Mouse (Mus musculus): Measurements from ENCODE around the gene C1ql4. TPM values are rescaled to one million over a fixed set of nuclear protein-coding genes. Genes with fewer than 3 reads are reported as not detected.
"Not testable (repeated sequence)": the region's sequence is repeated elsewhere in the genome, so short reads cannot be mapped to it uniquely, and the experiment has no call there.

The C1ql4 gene
- polyA plus RNA-seq, 1 experiment from 2014 or later, result 0.42 TPM

DNA sequence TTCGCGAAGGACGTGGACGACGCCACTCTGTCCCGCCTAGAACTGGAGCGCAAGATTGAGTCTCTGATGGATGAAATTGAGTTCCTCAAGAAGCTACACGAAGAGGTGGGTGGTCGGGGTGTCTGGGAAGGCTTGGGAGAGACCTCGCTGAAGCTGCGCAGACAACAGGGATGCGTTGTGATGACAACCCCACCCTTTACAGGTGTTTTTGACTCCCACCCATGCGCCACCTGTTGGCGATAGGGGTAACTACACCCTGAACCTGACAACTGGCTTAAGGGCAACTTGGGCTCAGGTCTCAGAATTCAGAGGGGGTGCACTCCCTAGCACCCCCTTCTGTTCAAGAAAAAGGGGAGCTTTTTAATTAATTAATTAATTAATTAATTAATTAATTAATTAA is 31.3 kb downstream of the C1ql4 start:
- no peaks in the 10 kb centered on the region for H3K36me3 ChIP-seq
- no peak overlapping the region for H3K9ac ChIP-seq
- peaks cover 21% of the 10 kb centered on the region for H3K4me1 ChIP-seq
- peak overlapping the region; percentile 65 for H3K4me2 ChIP-seq (replicated peaks)
- no peak for ATAC-seq (ENCODE audit: insufficient number of reproducible peaks, insufficient read depth, low FRiP score, low TSS enrichment)
- no peaks in the 10 kb centered on the region for H3K9me3 ChIP-seq
- H3K27me3 ChIP-seq, result peaks cover 76% of the 10 kb centered on the region
- no peak overlapping the region for H3K27ac ChIP-seq
- peak overlapping the region; percentile 38; the same call in 1 of the 2 replicates for H3K4me3 ChIP-seq
- 6% methylated on average over 14 of the region's 14 CpGs for WGBS

DNA sequence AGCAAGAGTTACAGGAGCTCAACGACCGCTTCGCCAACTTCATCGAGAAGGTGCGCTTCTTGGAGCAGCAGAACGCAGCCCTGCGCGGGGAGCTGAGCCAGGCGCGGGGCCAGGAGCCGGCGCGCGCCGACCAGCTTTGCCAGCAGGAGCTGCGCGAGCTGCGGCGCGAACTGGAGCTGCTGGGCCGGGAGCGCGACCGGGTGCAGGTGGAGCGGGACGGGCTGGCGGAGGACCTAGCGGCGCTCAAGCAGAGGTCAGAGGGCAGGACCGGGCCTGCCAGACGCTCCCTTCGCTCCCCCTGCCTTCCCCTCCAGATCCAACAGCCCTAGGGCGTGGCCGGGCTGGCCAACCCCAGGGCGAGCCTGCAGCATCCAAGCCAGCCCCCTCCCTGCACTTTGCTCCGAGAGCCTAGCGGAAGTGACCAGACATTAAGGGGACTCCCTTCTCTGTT is 32.1 kb downstream of the C1ql4 start:
- Histone ChIP-seq H3K36me3 (no peaks in the 10 kb centered on the region), H3K9ac (peak overlapping the region; percentile 45), H3K27ac (no peak overlapping the region), H3K27me3 (peaks cover 77% of the 10 kb centered on the region), H3K4me1 (peaks cover 21% of the 10 kb centered on the region), H3K9me3 (no peaks in the 10 kb centered on the region), H3K4me3 (peak overlapping the region; percentile 38), H3K4me2 (replicated peaks) (peak overlapping the region; percentile 65)
- ATAC-seq (ENCODE audit: insufficient number of reproducible peaks, insufficient read depth, low FRiP score, low TSS enrichment), result no peak
- WGBS, result under 1% methylated on average over 37 of the region's 37 CpGs

DNA sequence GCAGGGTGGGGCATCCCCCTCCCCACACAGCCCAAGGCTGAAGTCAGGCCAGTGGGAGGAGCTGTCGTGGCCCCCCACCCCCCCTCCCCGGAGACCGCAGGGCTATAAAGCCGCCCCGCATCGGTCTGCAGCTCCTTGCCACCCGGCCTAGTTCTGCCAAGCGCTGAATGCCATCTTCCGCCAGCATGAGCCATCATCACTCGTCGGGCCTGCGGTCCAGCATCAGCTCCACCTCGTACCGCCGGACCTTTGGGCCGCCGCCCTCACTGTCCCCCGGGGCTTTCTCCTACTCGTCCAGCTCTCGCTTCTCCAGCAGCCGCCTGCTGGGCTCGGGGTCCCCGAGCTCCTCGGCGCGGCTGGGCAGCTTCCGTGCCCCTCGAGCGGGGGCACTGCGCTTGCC is 32.6 kb downstream of the C1ql4 start, which contains the start of gene Prph:
Gene Prph, plus strand, starts transcription at position 135 of the 400 bp plus-strand sequence.
- Histone ChIP-seq H3K36me3 (no peaks in the 10 kb centered on the region), H3K9ac (peak within 1 kb of the TSS; percentile 45), H3K27me3 (peaks cover 80% of the 10 kb centered on the region), H3K27ac (no peak within 1 kb of the TSS), H3K4me1 (peaks cover 21% of the 10 kb centered on the region), H3K4me2 (replicated peaks) (peak within 1 kb of the TSS; percentile 65), H3K4me3 (peak within 1 kb of the TSS; percentile 38), H3K9me3 (no peaks in the 10 kb centered on the region)
- 3% methylated on average over 30 of the region's 30 CpGs for WGBS
- no peak for ATAC-seq (ENCODE audit: insufficient number of reproducible peaks, insufficient read depth, low FRiP score, low TSS enrichment)

DNA sequence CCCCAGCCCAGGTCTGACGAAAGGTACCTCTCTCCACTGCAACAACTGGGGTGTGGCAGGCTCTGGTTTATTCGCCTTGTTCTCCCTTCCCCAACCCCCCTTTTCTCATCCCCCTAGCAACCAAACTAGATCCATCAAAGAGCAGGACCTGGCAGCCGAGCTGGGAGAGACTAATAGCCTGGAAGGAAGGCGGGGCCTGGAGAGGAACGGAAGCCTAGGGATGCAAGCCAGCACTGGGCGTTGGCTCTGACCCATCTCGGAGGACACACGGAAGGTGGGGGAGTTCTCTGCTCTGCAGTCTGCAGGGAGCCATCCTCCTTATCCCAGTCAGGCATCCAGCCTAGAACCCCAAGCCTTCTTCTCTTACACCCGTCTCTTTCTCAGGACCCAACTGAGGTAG is 34.2 kb downstream of the C1ql4 start:
- H3K27me3 ChIP-seq, result peaks cover 65% of the 10 kb centered on the region
- 12% methylated on average over 9 of the region's 9 CpGs for WGBS
- H3K9ac ChIP-seq, result no peak overlapping the region
- no peaks in the 10 kb centered on the region for H3K9me3 ChIP-seq
- no peak for ATAC-seq (ENCODE audit: insufficient number of reproducible peaks, insufficient read depth, low FRiP score, low TSS enrichment)
- H3K4me2 ChIP-seq (replicated peaks), result no peak overlapping the region
- H3K27ac ChIP-seq, result no peak overlapping the region
- H3K36me3 ChIP-seq, result no peaks in the 10 kb centered on the region
- H3K4me1 ChIP-seq, result peaks cover 21% of the 10 kb centered on the region
- H3K4me3 ChIP-seq, result no peak overlapping the region

DNA sequence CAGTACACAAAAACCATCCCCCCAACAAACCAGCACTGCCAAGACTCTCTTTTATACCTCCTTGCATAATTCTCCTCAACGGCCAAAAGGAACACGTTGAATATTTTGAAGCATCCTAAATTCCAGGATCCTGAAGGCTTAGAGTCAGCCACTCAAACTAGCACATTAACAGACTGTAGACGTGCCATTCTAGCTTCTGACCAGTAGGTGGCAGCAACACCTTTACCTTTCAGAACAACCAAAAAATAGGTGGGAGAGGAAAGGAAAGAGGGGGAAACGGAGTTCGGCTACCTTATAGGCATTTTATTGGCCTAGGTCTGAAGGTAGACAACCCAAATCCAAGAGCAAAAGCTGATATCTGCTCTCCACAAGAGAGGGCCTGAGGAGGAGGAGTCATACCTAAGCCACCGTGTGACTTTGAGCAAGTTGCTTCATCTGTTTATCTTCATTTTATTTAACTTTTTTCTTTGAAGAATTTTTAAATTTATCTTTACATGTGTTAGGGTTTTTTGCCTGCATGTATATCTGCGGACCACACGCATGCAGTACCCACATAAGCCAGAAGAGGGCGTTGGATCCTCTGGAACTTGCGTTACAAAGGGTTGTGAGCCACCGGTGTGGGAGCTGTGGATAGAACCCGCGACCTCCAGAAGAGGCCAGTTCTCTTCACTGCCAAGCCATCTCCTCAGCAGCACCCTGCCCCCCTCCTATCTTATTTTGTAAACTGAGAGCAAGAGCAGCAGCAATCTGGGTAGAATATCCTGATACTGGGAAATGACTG is 38.0 kb downstream of the C1ql4 start:
- Histone ChIP-seq H3K4me3 (no peak overlapping the region), H3K27ac (no peak overlapping the region), H3K9ac (no peak overlapping the region), H3K9me3 (no peaks in the 10 kb centered on the region), H3K36me3 (no peaks in the 10 kb centered on the region), H3K4me2 (replicated peaks) (no peak overlapping the region), H3K4me1 (peaks cover 7% of the 10 kb centered on the region), H3K27me3 (peaks cover 28% of the 10 kb centered on the region)
- no peak for ATAC-seq (ENCODE audit: insufficient number of reproducible peaks, insufficient read depth, low FRiP score, low TSS enrichment)
- WGBS, result 32% methylated on average over 13 of the region's 13 CpGs

DNA sequence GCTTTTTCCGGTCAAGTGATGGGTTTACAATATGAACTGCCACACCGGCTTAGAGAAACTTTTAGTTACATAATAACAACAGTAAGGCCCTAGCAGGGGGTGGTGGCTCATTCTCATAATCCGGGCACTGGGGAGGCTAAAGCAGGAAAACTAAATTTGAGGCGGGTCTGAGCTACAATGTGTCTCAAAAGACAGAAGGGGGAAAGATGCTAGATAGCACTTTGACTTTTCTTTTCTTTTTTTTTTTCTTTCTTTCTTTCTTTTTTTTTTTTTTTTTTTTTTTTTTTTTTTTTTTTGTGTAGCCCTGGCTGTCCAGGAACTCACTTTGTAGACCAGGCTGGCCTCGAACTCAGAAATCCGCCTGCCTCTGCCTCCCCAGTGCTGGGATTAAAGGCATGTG is 41.9 kb downstream of the C1ql4 start:
- not testable (repeated sequence) for H3K4me2 ChIP-seq (replicated peaks); H3K4me3 ChIP-seq; ATAC-seq (ENCODE audit: insufficient number of reproducible peaks, insufficient read depth, low FRiP score, low TSS enrichment); H3K36me3 ChIP-seq; H3K27ac ChIP-seq; H3K27me3 ChIP-seq; H3K9me3 ChIP-seq; H3K4me1 ChIP-seq; H3K9ac ChIP-seq
- WGBS, result 86% methylated on average over 6 of the region's 6 CpGs

DNA sequence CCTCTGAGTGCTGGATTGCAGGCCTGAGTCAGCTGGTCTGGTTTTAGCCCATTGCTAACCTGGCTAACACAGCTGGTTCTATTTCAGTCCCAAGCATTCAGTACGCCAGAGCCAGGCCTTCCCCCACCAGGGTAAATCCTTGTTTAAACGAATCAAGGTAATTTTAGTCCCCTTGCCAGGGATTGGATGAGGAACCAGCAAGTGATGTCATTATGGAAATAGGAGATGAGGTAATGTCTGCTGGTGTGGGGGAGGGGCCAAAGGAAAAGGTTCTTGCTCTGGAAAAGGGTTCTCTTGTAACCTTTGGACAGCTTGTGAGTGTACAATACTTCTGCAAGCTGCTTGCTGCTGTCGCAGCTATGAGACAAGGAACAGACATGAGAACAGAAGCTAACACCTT is 42.8 kb downstream of the C1ql4 start:
- Histone ChIP-seq H3K4me1 (0 out of 2 replicates have a peak, but pooled peaks cover 7% of the 10 kb centered on the region), H3K9me3 (no peaks in the 10 kb centered on the region), H3K4me3 (no peak overlapping the region), H3K36me3 (no peaks in the 10 kb centered on the region), H3K4me2 (replicated peaks) (no peak overlapping the region), H3K27ac (no peak overlapping the region), H3K9ac (no peak overlapping the region), H3K27me3 (no peaks in the 10 kb centered on the region)
- no peak for ATAC-seq (ENCODE audit: insufficient number of reproducible peaks, insufficient read depth, low FRiP score, low TSS enrichment)
- WGBS, result 32% methylated on average over 3 of the region's 3 CpGs

DNA sequence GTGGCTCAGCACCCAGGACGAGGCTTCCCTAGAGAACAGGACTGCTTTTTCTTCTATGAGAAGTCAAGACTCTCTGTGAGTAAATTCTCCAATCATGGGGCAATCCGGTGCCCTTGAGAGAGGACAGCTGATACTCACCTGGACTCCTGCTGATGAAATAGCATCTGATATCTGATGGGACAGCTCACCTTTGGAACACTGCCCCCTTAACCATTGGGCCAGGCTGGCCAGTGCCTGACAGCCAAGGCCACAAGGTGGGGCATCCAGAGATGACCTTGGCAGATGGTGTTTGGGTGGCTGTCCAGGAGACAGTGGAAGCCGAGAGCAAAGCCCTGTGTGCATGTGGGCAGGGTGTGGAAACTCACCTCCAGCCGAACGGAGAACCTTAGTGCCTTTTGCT is 45.3 kb downstream of the C1ql4 start:
- H3K36me3 ChIP-seq, result 0 out of 2 replicates have a peak, but pooled peaks cover 5% of the 10 kb centered on the region
- H3K4me1 ChIP-seq, result 0 out of 2 replicates have a peak, but pooled peaks cover 7% of the 10 kb centered on the region
- no peak overlapping the region for H3K4me2 ChIP-seq (replicated peaks)
- H3K27ac ChIP-seq, result no peak overlapping the region
- H3K27me3 ChIP-seq, result no peaks in the 10 kb centered on the region
- H3K9ac ChIP-seq, result no peak overlapping the region
- no peaks in the 10 kb centered on the region for H3K9me3 ChIP-seq
- no peak overlapping the region for H3K4me3 ChIP-seq
- 81% methylated on average over 5 of the region's 5 CpGs for WGBS
- no peak for ATAC-seq (ENCODE audit: insufficient number of reproducible peaks, insufficient read depth, low FRiP score, low TSS enrichment)

DNA sequence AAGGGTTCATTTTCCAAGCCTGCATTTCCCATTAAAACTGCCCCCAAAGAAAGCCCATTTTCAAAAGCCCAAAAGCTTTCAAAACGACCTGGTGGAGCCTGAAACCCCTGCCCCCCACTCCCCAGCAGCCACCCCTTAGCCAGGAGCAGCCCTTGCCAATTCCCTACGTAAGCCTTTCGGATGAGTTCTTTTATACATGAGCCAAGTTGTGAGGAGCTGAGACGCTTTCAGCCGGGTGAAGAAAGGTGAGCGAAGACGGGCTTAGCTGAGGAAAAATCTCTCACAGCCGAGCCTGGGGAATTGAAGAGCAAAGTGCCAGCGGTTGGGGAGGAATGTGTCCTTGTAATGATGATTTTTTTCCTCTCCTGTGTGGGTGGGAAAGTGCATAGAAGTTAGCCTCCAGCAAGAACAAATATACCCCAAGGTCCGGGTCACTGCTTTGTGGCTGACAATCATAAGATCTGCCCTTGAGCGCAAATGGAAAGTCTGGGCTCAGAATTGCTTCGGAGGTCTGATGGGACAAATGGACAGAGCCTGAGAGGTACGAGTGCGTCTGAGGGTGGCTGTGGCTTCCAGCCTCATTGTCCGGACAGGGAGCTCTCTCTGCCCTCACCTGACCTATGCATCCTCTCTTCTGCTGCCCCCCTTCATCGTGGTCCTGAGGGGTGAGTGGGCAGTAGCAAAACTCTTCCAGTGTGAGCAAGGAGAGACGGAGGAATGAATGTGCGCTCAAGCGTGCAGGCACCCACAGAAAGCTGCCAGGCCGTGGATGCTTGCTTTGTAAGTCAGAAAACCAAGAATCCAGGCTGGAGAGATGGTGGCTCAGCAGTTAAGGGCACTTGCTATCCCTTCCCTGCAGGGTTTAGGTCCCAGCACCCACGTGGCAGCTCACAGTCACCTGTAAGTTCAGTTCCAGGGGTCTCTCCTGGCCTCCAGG is 46.4 kb downstream of the C1ql4 start:
- no peaks in the 10 kb centered on the region for H3K27me3 ChIP-seq
- no peak overlapping the region for H3K4me3 ChIP-seq
- H3K27ac ChIP-seq, result no peak overlapping the region
- no peak overlapping the region for H3K4me2 ChIP-seq (replicated peaks)
- WGBS, result 54% methylated on average over 21 of the region's 21 CpGs
- no peak for ATAC-seq (ENCODE audit: insufficient number of reproducible peaks, insufficient read depth, low FRiP score, low TSS enrichment)
- 0 out of 2 replicates have a peak, but pooled peaks cover 7% of the 10 kb centered on the region for H3K4me1 ChIP-seq
- peaks cover 12% of the 10 kb centered on the region for H3K36me3 ChIP-seq
- H3K9ac ChIP-seq, result no peak overlapping the region
- no peaks in the 10 kb centered on the region for H3K9me3 ChIP-seq

DNA sequence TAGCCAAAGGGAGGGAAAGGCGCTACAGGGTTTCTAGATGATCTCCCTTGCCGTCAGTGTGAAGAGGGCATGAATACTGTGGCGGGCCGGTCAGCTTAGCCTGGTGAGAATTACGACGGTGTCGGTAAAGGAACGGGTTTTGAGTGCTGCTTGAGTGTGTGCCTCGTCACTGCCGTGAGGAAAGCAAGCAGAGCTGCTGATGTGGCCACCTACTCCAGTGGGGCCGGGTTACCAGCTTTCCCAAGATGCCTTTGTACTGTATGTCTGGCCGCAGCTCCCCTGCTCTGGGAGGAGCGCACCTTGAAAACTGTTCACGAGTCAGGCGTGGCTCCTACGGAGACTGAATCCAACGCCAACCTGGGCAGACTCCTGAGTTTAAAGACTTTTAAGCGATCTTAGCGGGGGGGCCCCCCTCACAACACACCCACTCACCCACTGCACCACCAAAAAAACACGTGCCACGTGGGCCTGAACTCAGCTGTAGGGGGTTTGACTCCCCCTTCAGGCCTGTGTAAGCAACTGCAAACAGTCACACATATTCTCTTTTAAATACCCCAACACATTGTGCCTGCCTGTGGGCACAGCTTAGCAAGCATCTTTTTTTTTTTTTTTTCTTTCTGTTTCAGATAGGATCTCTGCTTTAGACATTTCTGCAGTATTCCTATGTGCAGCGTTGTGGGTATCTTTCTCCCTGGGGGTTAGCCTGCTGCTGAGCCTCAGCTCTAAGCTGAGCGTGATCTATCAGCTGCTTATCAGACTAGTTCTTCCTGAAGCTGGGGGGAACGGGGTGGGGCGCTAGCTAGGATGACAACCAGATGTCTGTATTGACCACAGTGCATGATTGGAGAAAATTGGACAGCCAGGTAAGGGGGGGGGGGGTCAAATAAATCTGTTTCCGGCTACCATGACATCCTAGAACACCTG is 47.4 kb downstream of the C1ql4 start:
- WGBS, result 70% methylated on average over 26 of the region's 26 CpGs
- H3K9me3 ChIP-seq, result no peaks in the 10 kb centered on the region
- H3K36me3 ChIP-seq, result peaks cover 22% of the 10 kb centered on the region
- H3K27me3 ChIP-seq, result no peaks in the 10 kb centered on the region
- no peak for ATAC-seq (ENCODE audit: insufficient number of reproducible peaks, insufficient read depth, low FRiP score, low TSS enrichment)
- H3K4me2 ChIP-seq (replicated peaks), result no peak overlapping the region
- 0 out of 2 replicates have a peak overlapping the region, but pooled peaks have one; percentile 17 for H3K27ac ChIP-seq
- H3K9ac ChIP-seq, result no peak overlapping the region
- no peak overlapping the region for H3K4me3 ChIP-seq
- 0 out of 2 replicates have a peak, but pooled peaks cover 7% of the 10 kb centered on the region for H3K4me1 ChIP-seq

DNA sequence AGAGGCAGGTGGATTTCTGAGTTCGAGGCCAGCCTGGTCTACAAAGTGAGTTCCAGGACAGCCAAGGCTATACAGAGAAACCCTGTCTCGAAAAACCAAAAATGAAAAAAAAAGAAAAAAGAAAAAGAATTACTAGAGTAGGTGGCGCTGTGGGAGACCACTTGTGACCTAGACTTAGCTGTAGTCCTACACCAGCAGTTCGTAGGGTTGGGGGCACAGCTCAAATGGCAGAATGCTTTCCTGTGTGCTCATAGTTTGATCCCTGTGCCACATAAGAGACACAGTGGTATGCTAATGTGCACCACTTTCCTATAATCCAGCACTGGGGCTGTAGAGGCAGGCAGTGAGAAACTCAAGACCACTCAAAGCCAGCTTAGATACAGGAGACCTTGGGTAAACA is 48.3 kb downstream of the C1ql4 start:
- 0 out of 2 replicates have a peak, but pooled peaks cover 7% of the 10 kb centered on the region for H3K4me1 ChIP-seq
- H3K9me3 ChIP-seq, result no peaks in the 10 kb centered on the region
- H3K4me2 ChIP-seq (replicated peaks), result no peak overlapping the region
- 0 out of 2 replicates have a peak overlapping the region, but pooled peaks have one; percentile 17 for H3K27ac ChIP-seq
- no peak overlapping the region for H3K4me3 ChIP-seq
- ATAC-seq (ENCODE audit: insufficient number of reproducible peaks, insufficient read depth, low FRiP score, low TSS enrichment), result no peak
- no peaks in the 10 kb centered on the region for H3K27me3 ChIP-seq
- no peak overlapping the region for H3K9ac ChIP-seq
- H3K36me3 ChIP-seq, result peaks cover 30% of the 10 kb centered on the region
- 74% methylated on average over 4 of the region's 4 CpGs for WGBS

Measured in embryonic facial prominence, embryonic 12.5 days (tissue).